Mouse (Mus musculus) limb, embryonic 10.5 days (tissue): ENCODE data around the gene Mbl2. TPM values are rescaled to one million over a fixed set of nuclear protein-coding genes. Genes with fewer than 3 reads are reported as not detected.
A peak's percentile ranks its signal among the peaks of the same experiment; 100 is the strongest.
"Not testable (repeated sequence)": the region's sequence is repeated elsewhere in the genome, so short reads cannot be mapped to it uniquely, and the experiment has no call there.

Source experiments
- DNase-seq: peaks from one replicate; pipeline ENCODE4 v3.0.0-alpha.2; 2017; ENCODE audit warnings: low spot score
- H3K27ac ChIP-seq: fragments of 300-500 bp; sonication (generic); 2 replicates; pipeline ENCODE4 v1.5.1; 2016; ENCODE audit warnings: mild to moderate bottlenecking
- H3K27me3 ChIP-seq: fragments of 300-500 bp; sonication (generic); 2 replicates; pipeline ENCODE4 v1.6.1; 2016; ENCODE audit warnings: low read depth, mild to moderate bottlenecking; ENCODE audit not compliant: poor library complexity, severe bottlenecking
- H3K36me3 ChIP-seq: fragments of 300-500 bp; sonication (generic); 2 replicates; pipeline ENCODE4 v1.6.1; 2016; ENCODE audit warnings: mild to moderate bottlenecking, moderate library complexity
- H3K4me1 ChIP-seq: fragments of 300-500 bp; sonication (generic); 2 replicates; pipeline ENCODE4 v1.6.1; 2016
- H3K4me3 ChIP-seq: fragments of 300-500 bp; sonication (generic); 2 replicates; pipeline ENCODE4 v1.5.1; 2016; ENCODE audit warnings: mild to moderate bottlenecking, moderate library complexity
- H3K9me3 ChIP-seq: fragments of 300-500 bp; sonication (generic); replicated peaks from 2 replicates; pipeline ENCODE4 v1.6.1; 2016; ENCODE audit warnings: mild to moderate bottlenecking
- WGBS: fragments of 180-500 bp; shearing (Covaris S2); methylation state at CpG from one replicate; pipeline ENCODE4 v1.1.7; 2016; 5-methylcytosine and 5-hydroxymethylcytosine counted together
- polyA plus RNA-seq: library from polyadenylated mRNA; unstranded; fragments of >200 nt; fragmentation: Nextera tagmentation; extraction: Ambion mirVana; gene quantifications from 2 replicates; pipeline ENCODE4 v1.2.1, GENCODE M21; 2016

Mbl2 gene
- not detected in 2 replicates for polyA plus RNA-seq

GRCm38 (mm10) chr19:30232691-30233090 lies at the start of gene Mbl2:
Mbl2 (plus strand) TSS chr19:30232942.
- H3K27me3 ChIP-seq, result no peaks in the 10 kb centered on the region
- H3K27ac ChIP-seq, result no peak within 1 kb of the TSS
- no peaks in the 10 kb centered on the region for H3K4me1 ChIP-seq
- no peaks in the 10 kb centered on the region for H3K36me3 ChIP-seq
- H3K9me3 ChIP-seq, result no peaks in the 10 kb centered on the region
- WGBS, result 89% methylated on average over 3 of the region's 3 CpGs
- H3K4me3 ChIP-seq, result no peak within 1 kb of the TSS
- no peak for DNase-seq

GRCm38 (mm10) chr19:30185536-30185935 lies 47.2 kb upstream of the Mbl2 start:
- no peak overlapping the region for H3K4me3 ChIP-seq
- no peaks in the 10 kb centered on the region for H3K36me3 ChIP-seq
- DNase-seq, result no peak
- no peak overlapping the region for H3K27ac ChIP-seq
- no peaks in the 10 kb centered on the region for H3K27me3 ChIP-seq
- 78% methylated on average over 2 of the region's 2 CpGs for WGBS
- H3K4me1 ChIP-seq, result no peaks in the 10 kb centered on the region
- H3K9me3 ChIP-seq, result no peaks in the 10 kb centered on the region

- no peaks in the 10 kb centered on the region for H3K9me3 ChIP-seq
- DNase-seq, result no peak
- no peak overlapping the region for H3K4me3 ChIP-seq
- no peaks in the 10 kb centered on the region for H3K4me1 ChIP-seq
- 91% methylated on average over 2 of the region's 2 CpGs for WGBS
- no peaks in the 10 kb centered on the region for H3K27me3 ChIP-seq
- H3K27ac ChIP-seq, result no peak overlapping the region
- H3K36me3 ChIP-seq, result no peaks in the 10 kb centered on the region
Observed at GRCm38 (mm10) chr19:30187232-30187631, 45.5 kb upstream of the Mbl2 start.

GRCm38 (mm10) chr19:30194999-30195398 lies 37.7 kb upstream of the Mbl2 start:
- no peak overlapping the region for H3K4me3 ChIP-seq
- no peak overlapping the region for H3K27ac ChIP-seq
- H3K27me3 ChIP-seq, result no peaks in the 10 kb centered on the region
- 79% methylated on average over 6 of the region's 6 CpGs for WGBS
- H3K9me3 ChIP-seq, result no peaks in the 10 kb centered on the region
- peak; percentile 16 for DNase-seq
- H3K4me1 ChIP-seq, result no peaks in the 10 kb centered on the region
- H3K36me3 ChIP-seq, result no peaks in the 10 kb centered on the region

- Histone ChIP-seq H3K9me3 (no peaks in the 10 kb centered on the region), H3K27me3 (no peaks in the 10 kb centered on the region), H3K27ac (no peak overlapping the region), H3K4me3 (no peak overlapping the region), H3K4me1 (0 out of 2 replicates have a peak, but pooled peaks cover 7% of the 10 kb centered on the region), H3K36me3 (no peaks in the 10 kb centered on the region)
- 45% methylated on average over 7 of the region's 7 CpGs for WGBS
- no peak for DNase-seq
Observed at GRCm38 (mm10) chr19:30202177-30202576, 30.6 kb upstream of the Mbl2 start.

- peak; percentile 74 for DNase-seq
- Histone ChIP-seq H3K4me1 (peaks cover 13% of the 10 kb centered on the region; the same call in 1 of the 2 replicates), H3K9me3 (no peaks in the 10 kb centered on the region), H3K36me3 (no peaks in the 10 kb centered on the region), H3K4me3 (no peak overlapping the region), H3K27ac (no peak overlapping the region), H3K27me3 (no peaks in the 10 kb centered on the region)
- 20% methylated on average over 12 of the region's 12 CpGs for WGBS
Observed at GRCm38 (mm10) chr19:30205159-30205816, 27.5 kb upstream of the Mbl2 start.

- no peaks in the 10 kb centered on the region for H3K9me3 ChIP-seq
- H3K27ac ChIP-seq, result no peak overlapping the region
- H3K4me1 ChIP-seq, result peaks cover 13% of the 10 kb centered on the region; the same call in 1 of the 2 replicates
- DNase-seq, result no peak
- H3K36me3 ChIP-seq, result no peaks in the 10 kb centered on the region
- no peaks in the 10 kb centered on the region for H3K27me3 ChIP-seq
- no peak overlapping the region for H3K4me3 ChIP-seq
- WGBS, result 84% methylated on average over 4 of the region's 4 CpGs
Observed at GRCm38 (mm10) chr19:30205874-30206273, 26.9 kb upstream of the Mbl2 start.

- Histone ChIP-seq H3K27ac (no peak overlapping the region), H3K4me1 (peaks cover 13% of the 10 kb centered on the region; the same call in 1 of the 2 replicates), H3K27me3 (no peaks in the 10 kb centered on the region), H3K4me3 (no peak overlapping the region), H3K9me3 (no peaks in the 10 kb centered on the region), H3K36me3 (no peaks in the 10 kb centered on the region)
- 84% methylated on average over 1 of the region's 1 CpGs for WGBS
- peak; percentile 3 for DNase-seq
Observed at GRCm38 (mm10) chr19:30206981-30207380, 25.8 kb upstream of the Mbl2 start.

GRCm38 (mm10) chr19:30209006-30209405 lies 23.7 kb upstream of the Mbl2 start:
- H3K36me3 ChIP-seq, H3K4me3 ChIP-seq, H3K27me3 ChIP-seq, H3K27ac ChIP-seq, H3K9me3 ChIP-seq: not testable (repeated sequence)
- DNase-seq, result peak; percentile 12
- H3K4me1 ChIP-seq, result peaks cover 16% of the 10 kb centered on the region
- WGBS, result 94% methylated on average over 8 of the region's 8 CpGs

GRCm38 (mm10) chr19:30214026-30214425 lies 18.7 kb upstream of the Mbl2 start:
- peak; percentile 8 for DNase-seq
- Histone ChIP-seq H3K9me3 (no peaks in the 10 kb centered on the region), H3K36me3 (no peaks in the 10 kb centered on the region), H3K27me3 (no peaks in the 10 kb centered on the region), H3K4me1 (peaks cover 4% of the 10 kb centered on the region; the same call in 1 of the 2 replicates), H3K27ac (no peak overlapping the region), H3K4me3 (no peak overlapping the region)
- 30% methylated on average over 2 of the region's 2 CpGs for whole genome bisulfite sequencing

GRCm38 (mm10) chr19:30215736-30216135 lies 17.0 kb upstream of the Mbl2 start:
- not testable (repeated sequence) for H3K9me3 ChIP-seq, H3K36me3 ChIP-seq, H3K27me3 ChIP-seq, H3K4me1 ChIP-seq, H3K27ac ChIP-seq, H3K4me3 ChIP-seq
- 65% methylated on average over 2 of the region's 2 CpGs for WGBS
- peak; percentile 18 for DNase-seq

GRCm38 (mm10) chr19:30216186-30216585 lies 16.6 kb upstream of the Mbl2 start:
- H3K27me3 ChIP-seq, result no peaks in the 10 kb centered on the region
- no peak overlapping the region for H3K4me3 ChIP-seq
- H3K9me3 ChIP-seq, result no peaks in the 10 kb centered on the region
- DNase-seq, result peak; percentile 28
- no peaks in the 10 kb centered on the region for H3K36me3 ChIP-seq
- H3K27ac ChIP-seq, result no peak overlapping the region
- peaks cover 4% of the 10 kb centered on the region; the same call in 1 of the 2 replicates for H3K4me1 ChIP-seq
- 85% methylated on average over 4 of the region's 4 CpGs for WGBS

GRCm38 (mm10) chr19:30217335-30217734 lies 15.4 kb upstream of the Mbl2 start:
- Histone ChIP-seq H3K27ac (no peak overlapping the region), H3K27me3 (no peaks in the 10 kb centered on the region), H3K9me3 (no peaks in the 10 kb centered on the region), H3K36me3 (no peaks in the 10 kb centered on the region), H3K4me1 (peaks cover 4% of the 10 kb centered on the region; the same call in 1 of the 2 replicates), H3K4me3 (no peak overlapping the region)
- 21% methylated on average over 7 of the region's 7 CpGs for WGBS
- peak; percentile 77 for DNase-seq

- DNase-seq, H3K9me3 ChIP-seq, H3K27ac ChIP-seq, H3K27me3 ChIP-seq, H3K4me1 ChIP-seq, H3K4me3 ChIP-seq, H3K36me3 ChIP-seq: not testable (repeated sequence)
- 79% methylated on average over 8 of the region's 8 CpGs for WGBS
Observed at GRCm38 (mm10) chr19:30222593-30222992, 10.1 kb upstream of the Mbl2 start.
